Mouse (Mus musculus) forebrain, embryonic 11.5 days (tissue): ENCODE measurements around the gene Spocd1. TPM values are rescaled to one million over a fixed set of nuclear protein-coding genes. Genes with fewer than 3 reads are reported as not detected.
"Not testable (repeated sequence)": the region's sequence is repeated elsewhere in the genome, so short reads cannot be mapped to it uniquely, and the experiment has no call there.

Source experiments
- ATAC-seq: fragments of 200-750 bp; cut with Nextera tagmentation; replicated peaks from 2 replicates; pipeline ENCODE4 v1.8.0; 2017; ENCODE audit warnings: moderate TSS enrichment; ENCODE audit not compliant: low FRiP score
- DNase-seq: peaks from one replicate; pipeline ENCODE4 v3.0.0-alpha.2; 2017; ENCODE audit warnings: low spot score
- H3K27ac ChIP-seq: fragments of 300-500 bp; sonication (generic); 2 replicates; pipeline ENCODE4 v1.5.1; 2014; ENCODE audit warnings: low read depth, low read length
- H3K27me3 ChIP-seq: fragments of 300-500 bp; sonication (generic); 2 replicates; pipeline ENCODE4 v1.6.1; 2014; ENCODE audit warnings: mild to moderate bottlenecking, low read length, mixed read lengths; ENCODE audit not compliant: control insufficient read depth, insufficient read depth
- H3K36me3 ChIP-seq: fragments of 300-500 bp; sonication (generic); 2 replicates; pipeline ENCODE4 v1.6.1; 2014; ENCODE audit warnings: mild to moderate bottlenecking, low read length, moderate library complexity, mixed read lengths; ENCODE audit not compliant: control insufficient read depth, insufficient read depth
- H3K4me1 ChIP-seq: fragments of 300-500 bp; sonication (generic); replicated peaks from 2 replicates; pipeline ENCODE4 v1.6.1; 2014; ENCODE audit warnings: low read length, mixed read lengths; ENCODE audit not compliant: control insufficient read depth, insufficient read depth
- H3K4me2 ChIP-seq: fragments of 300-500 bp; sonication (generic); 2 replicates; pipeline ENCODE4 v1.6.1; 2014; ENCODE audit warnings: low read depth, mild to moderate bottlenecking, low read length, moderate library complexity, mixed read lengths; ENCODE audit not compliant: severe bottlenecking
- H3K4me3 ChIP-seq: fragments of 300-500 bp; sonication (generic); 2 replicates; pipeline ENCODE4 v1.5.1; 2014; ENCODE audit warnings: low read depth, low read length
- H3K9ac ChIP-seq: fragments of 300-500 bp; sonication (generic); 2 replicates; pipeline ENCODE4 v1.6.1; 2014; ENCODE audit warnings: low read length
- H3K9me3 ChIP-seq: fragments of 300-500 bp; sonication (generic); 2 replicates; pipeline ENCODE4 v1.6.1; 2016; ENCODE audit warnings: low read length, mixed read lengths; ENCODE audit not compliant: control insufficient read depth
- WGBS: fragments of 180-500 bp; shearing (Covaris S2); extraction: QIAGEN DNeasy Blood & Tissue Kit; methylation state at CpG from one replicate; pipeline ENCODE4 v1.1.7; 2014; 5-methylcytosine and 5-hydroxymethylcytosine counted together
- polyA plus RNA-seq: library from polyadenylated mRNA; unstranded; fragments of >200 nt; fragmentation: Nextera tagmentation; extraction: Ambion mirVana; gene quantifications from 2 replicates; pipeline ENCODE4 v1.2.1, GENCODE M21; 2014

The Spocd1 gene
- polyA plus RNA-seq, 1 experiment from 2014 or later: 0.05 TPM

DNA sequence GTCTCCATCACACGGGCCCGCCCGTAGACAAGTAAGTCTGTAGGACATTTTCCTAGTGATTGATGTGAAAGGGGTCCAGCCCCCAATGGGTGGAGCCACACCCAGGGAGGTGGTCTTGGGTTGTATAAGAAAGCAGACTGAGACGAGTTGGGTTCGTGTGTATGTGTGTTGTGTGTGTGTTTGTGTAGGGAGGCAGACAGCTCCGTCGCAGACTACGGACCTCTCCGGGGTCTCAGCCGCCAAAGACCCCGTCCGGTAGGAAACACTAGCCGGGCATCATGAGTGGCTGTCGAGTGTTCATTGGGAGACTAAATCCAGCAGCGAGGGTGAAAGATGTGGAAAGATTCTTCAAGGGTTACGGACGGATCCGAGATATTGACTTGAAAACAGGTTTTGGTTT lies 30.2 kb upstream of the Spocd1 start:
- not testable (repeated sequence) for ATAC-seq, H3K4me1 ChIP-seq, H3K36me3 ChIP-seq, H3K4me3 ChIP-seq, H3K27ac ChIP-seq, H3K4me2 ChIP-seq, H3K9ac ChIP-seq, DNase-seq, H3K9me3 ChIP-seq, H3K27me3 ChIP-seq
- 95% methylated on average over 18 of the region's 18 CpGs for WGBS

DNA sequence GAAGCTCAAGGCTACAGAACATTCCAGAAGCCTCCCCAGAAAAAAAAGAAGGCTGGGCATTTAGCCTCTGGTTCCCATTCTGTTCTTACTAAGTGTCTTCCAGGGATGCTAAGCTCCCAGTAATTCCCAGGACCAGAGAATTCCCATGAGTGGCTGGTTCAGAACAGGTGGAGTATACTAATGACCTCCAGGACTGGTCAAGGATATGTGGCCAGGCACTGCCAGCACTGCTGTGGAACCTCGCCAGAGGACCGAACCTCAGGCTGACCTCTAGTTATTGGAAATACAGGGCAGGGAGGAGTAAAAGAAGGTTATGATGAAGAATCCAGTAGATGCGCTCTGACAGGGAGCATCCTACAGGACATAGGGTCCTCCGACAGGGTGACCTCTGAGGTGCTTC lies 26.7 kb upstream of the Spocd1 start:
- Histone ChIP-seq H3K4me1 (no peaks in the 10 kb centered on the region), H3K27me3 (no peaks in the 10 kb centered on the region), H3K27ac (no peak overlapping the region), H3K36me3 (no peaks in the 10 kb centered on the region), H3K9me3 (no peaks in the 10 kb centered on the region), H3K4me3 (no peak overlapping the region), H3K9ac (no peak overlapping the region), H3K4me2 (no peak overlapping the region)
- 87% methylated on average over 4 of the region's 4 CpGs for WGBS
- no peak for DNase-seq
- no peak for ATAC-seq

DNA sequence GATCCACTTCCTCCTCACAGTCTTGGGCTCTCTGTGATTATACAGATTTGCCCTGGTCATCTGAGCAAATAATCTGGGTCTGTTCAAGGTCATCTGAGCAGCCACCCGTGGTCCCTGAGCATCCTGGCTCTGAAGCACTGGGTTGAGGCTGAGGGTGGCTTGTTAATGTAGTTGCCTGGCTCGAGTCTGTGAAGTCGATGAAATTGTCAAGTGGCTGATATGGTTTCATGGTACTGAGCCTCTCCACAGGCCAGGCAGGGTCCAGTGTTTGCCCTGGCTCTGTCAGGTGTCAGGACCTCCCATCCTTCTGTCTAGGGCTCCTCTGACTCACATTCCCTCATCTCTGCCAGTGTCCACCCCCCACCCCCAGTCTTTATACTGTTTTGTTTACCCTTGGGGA lies 25.5 kb upstream of the Spocd1 start:
- DNase-seq (no peak), ATAC-seq (no peak)
- Histone ChIP-seq H3K27ac (no peak overlapping the region), H3K4me3 (no peak overlapping the region), H3K27me3 (no peaks in the 10 kb centered on the region), H3K9ac (no peak overlapping the region), H3K36me3 (no peaks in the 10 kb centered on the region), H3K4me1 (no peaks in the 10 kb centered on the region), H3K4me2 (no peak overlapping the region), H3K9me3 (no peaks in the 10 kb centered on the region)
- 75% methylated on average over 3 of the region's 3 CpGs for WGBS

DNA sequence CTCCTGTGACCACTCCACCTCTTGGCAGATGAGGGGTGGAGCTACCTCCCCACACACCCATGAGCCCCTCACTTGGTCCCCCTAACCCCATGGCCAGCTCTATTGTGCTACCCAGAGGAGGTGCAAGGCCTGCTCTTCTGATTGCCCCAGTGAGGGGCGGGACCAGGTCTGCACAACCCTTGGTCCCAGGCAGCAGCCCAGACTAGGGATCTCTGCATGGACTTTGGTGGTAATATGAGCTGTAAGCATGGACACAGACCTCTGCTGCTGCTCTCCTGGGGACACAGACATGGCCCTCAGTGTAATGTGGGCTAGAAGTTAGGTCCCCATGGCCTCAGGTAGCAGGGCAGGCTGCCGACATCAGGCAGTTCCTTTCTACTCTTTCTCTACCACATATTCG lies 24.0 kb upstream of the Spocd1 start:
- no peak overlapping the region for H3K27ac ChIP-seq
- no peak for ATAC-seq
- WGBS: 85% methylated on average over 3 of the region's 3 CpGs

DNA sequence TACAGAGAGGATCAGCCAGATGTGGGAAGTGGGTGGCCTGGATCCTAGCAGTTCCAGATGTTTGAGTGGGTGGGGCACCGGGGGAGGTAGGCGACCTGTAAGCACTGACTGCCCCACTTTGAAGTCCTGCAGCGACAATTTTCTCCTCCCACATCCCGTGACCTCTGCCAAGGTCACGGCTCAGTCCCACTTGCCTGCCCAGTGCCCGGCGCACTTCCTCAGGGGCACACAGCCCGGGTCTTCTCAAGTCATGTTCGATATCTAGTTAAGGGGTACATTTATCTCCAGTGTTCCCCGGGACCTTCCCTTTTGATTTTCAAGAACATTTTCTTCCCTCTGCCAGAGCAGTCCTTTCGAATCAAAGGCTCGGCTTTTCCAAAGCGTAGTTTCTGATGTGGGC lies 23.0 kb upstream of the Spocd1 start:
- no peaks in the 10 kb centered on the region for H3K9me3 ChIP-seq
- H3K4me1 ChIP-seq: no peaks in the 10 kb centered on the region
- DNase-seq (no peak), ATAC-seq (no peak)
- H3K36me3 ChIP-seq: no peaks in the 10 kb centered on the region
- H3K27ac ChIP-seq: no peak overlapping the region
- H3K4me2 ChIP-seq: no peak overlapping the region
- no peak overlapping the region for H3K4me3 ChIP-seq
- no peak overlapping the region for H3K9ac ChIP-seq
- H3K27me3 ChIP-seq: no peaks in the 10 kb centered on the region
- 76% methylated on average over 13 of the region's 13 CpGs for WGBS

More for the DNA sequence above, 24.0 kb upstream of the Spocd1 start:
- Histone ChIP-seq H3K27me3 (no peaks in the 10 kb centered on the region), H3K4me1 (no peaks in the 10 kb centered on the region), H3K9ac (no peak overlapping the region), H3K36me3 (no peaks in the 10 kb centered on the region), H3K9me3 (no peaks in the 10 kb centered on the region), H3K4me3 (no peak overlapping the region), H3K4me2 (no peak overlapping the region)
- DNase-seq: no peak

GRCm38 (mm10) chr4:129908836-129909235 lies 20.2 kb upstream of the Spocd1 start:
- DNase-seq: no peak
- 84% methylated on average over 3 of the region's 3 CpGs for WGBS
- Histone ChIP-seq H3K9me3 (no peaks in the 10 kb centered on the region), H3K27me3 (no peaks in the 10 kb centered on the region), H3K4me2 (no peak overlapping the region), H3K36me3 (no peaks in the 10 kb centered on the region), H3K9ac (no peak overlapping the region), H3K27ac (no peak overlapping the region), H3K4me1 (0 out of 2 replicates have a peak, but pooled peaks cover 4% of the 10 kb centered on the region), H3K4me3 (no peak overlapping the region)
- no peak for ATAC-seq

GRCm38 (mm10) chr4:129909261-129909731 lies 19.8 kb upstream of the Spocd1 start:
- Histone ChIP-seq H3K9ac (no peak overlapping the region), H3K27me3 (no peaks in the 10 kb centered on the region), H3K36me3 (no peaks in the 10 kb centered on the region), H3K4me2 (no peak overlapping the region), H3K4me3 (no peak overlapping the region), H3K27ac (no peak overlapping the region), H3K4me1 (0 out of 2 replicates have a peak, but pooled peaks cover 5% of the 10 kb centered on the region), H3K9me3 (no peaks in the 10 kb centered on the region)
- WGBS: 75% methylated on average over 4 of the region's 4 CpGs
- ATAC-seq: no peak
- no peak for DNase-seq

DNA sequence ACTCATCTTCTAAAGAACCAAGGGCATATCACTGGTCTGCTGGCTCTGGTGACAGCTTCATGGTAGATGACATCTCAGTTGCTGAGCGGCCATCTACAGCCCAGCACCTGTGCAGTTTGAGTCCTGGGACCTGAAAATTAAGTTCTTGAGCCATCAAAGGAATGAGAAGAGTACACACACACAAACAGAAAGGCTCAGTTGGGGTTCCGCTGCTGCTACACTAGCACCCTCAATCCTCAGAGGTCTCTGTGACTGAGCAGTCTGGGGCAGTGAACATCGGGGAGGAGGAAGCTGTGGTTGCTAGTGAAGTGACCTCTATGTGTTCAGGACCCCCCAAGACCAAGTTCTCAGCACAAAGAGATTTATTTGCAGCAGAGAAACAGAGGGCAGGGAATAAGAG lies 16.1 kb upstream of the Spocd1 start:
- ATAC-seq (no peak), DNase-seq (no peak)
- WGBS: 78% methylated on average over 3 of the region's 3 CpGs
- Histone ChIP-seq H3K36me3 (no peaks in the 10 kb centered on the region), H3K9ac (no peak overlapping the region), H3K4me3 (no peak overlapping the region), H3K9me3 (no peaks in the 10 kb centered on the region), H3K27ac (no peak overlapping the region), H3K27me3 (no peaks in the 10 kb centered on the region), H3K4me1 (0 out of 2 replicates have a peak, but pooled peaks cover 5% of the 10 kb centered on the region), H3K4me2 (no peak overlapping the region)
